Mouse (Mus musculus): ENCODE measurements at regions not wholly inside any gene's neighbourhood (a gene's known extent, or its start where the extent isn't known, plus 50 kb on each side); places are given as distances from the start of the nearest gene placed in this dataset.

DNA sequence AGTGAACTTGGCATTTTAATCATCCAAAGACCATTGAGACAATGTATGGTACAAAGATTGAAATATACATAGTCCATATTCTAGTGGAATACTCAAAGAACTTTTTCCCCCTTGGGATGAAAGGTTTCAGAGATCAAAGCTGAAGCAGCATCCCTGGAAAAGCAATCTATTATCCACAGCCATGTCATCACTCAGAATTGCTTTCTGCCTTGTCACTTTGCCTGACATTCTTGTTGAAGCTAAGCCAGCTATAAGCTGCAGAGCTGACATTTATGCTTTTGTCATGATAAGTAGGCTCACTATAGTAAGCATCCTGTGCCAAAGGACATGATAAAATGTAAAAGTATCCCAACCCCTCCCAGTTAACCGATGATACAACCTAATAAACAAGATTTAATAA is 1077.6 kb downstream of the Fstl5 start:
- no peak for TF ChIP-seq CTCF (conservative IDR thresholded peaks at IDR 0.05; ENCODE audit: insufficient read depth, insufficient read length, low read depth, low read length)
- TF ChIP-seq POLR2A (IDR thresholded peaks at IDR 0.05; ENCODE audit: low read depth, low read length): no peak

Measured in kidney, adult 2 months (tissue).